Mouse (Mus musculus) adrenal gland, adult (tissue): ENCODE data around the gene Vmn2r79.
A peak's percentile ranks its signal among the peaks of the same experiment; 100 is the strongest.
"Not testable (repeated sequence)": the region's sequence is repeated elsewhere in the genome, so short reads cannot be mapped to it uniquely, and the experiment has no call there.

Experiments
- DNase-seq, 2 experiments: peaks; one replicate each; pipeline ENCODE4 v3.0.0; 2022 to 2023; ENCODE audit warnings: low spot score in 1 of 2; ENCODE audit not compliant: inconsistent age in 2 of 2

Gene Vmn2r79

GRCm38 (mm10) chr7:86995815-86996214 lies at the start of gene Vmn2r79:
TSS of gene Vmn2r79 (plus strand) at chr7:86996115.
- DNase-seq = not testable (repeated sequence)

- DNase-seq = no peak
Observed at GRCm38 (mm10) chr7:86994700-86995099, 1.2 kb upstream of the Vmn2r79 start.

GRCm38 (mm10) chr7:87026486-87026885 lies 30.6 kb downstream of the Vmn2r79 start:
- DNase-seq = not testable (repeated sequence)

GRCm38 (mm10) chr7:87063576-87063975 lies 67.7 kb downstream of the Vmn2r79 start:
- DNase-seq = peak; percentile 27 to 67
